Mouse (Mus musculus) spleen, adult 2 months (tissue): ENCODE results near the gene Sap30bp. TPM values are rescaled to one million over a fixed set of nuclear protein-coding genes. Genes with fewer than 3 reads are reported as not detected.
A peak's percentile ranks its signal among the peaks of the same experiment; 100 is the strongest.

ENCODE experiments used
- DNase-seq, 2 experiments: peaks; one replicate each; pipeline versions ENCODE4 v3.0.0 to v3.0.0-alpha.2; 2012 to 2021; ENCODE audit warnings: low spot score in 2 of 2, low read depth in 1 of 2
- H3K27ac ChIP-seq: fragments of 200-500 bp; 2 replicates; pipeline ENCODE4 v1.5.1; 2012; ENCODE audit warnings: low read length, inconsistent platforms; ENCODE audit not compliant: insufficient read depth
- H3K27me3 ChIP-seq: fragments of 200-500 bp; 2 replicates; pipeline ENCODE4 v1.6.1; 2012; ENCODE audit warnings: mild to moderate bottlenecking, moderate library complexity, low read length, inconsistent platforms; ENCODE audit not compliant: control insufficient read depth, insufficient read depth
- H3K36me3 ChIP-seq: fragments of 200-500 bp; 2 replicates; pipeline ENCODE4 v1.6.1; 2012; ENCODE audit warnings: mild to moderate bottlenecking, low read length, inconsistent platforms; ENCODE audit not compliant: control insufficient read depth, insufficient read depth
- H3K4me1 ChIP-seq: fragments of 200-500 bp; 2 replicates; pipeline ENCODE4 v1.6.1; 2011; ENCODE audit warnings: inconsistent platforms; ENCODE audit not compliant: control insufficient read depth, insufficient read depth, insufficient read length
- H3K4me3 ChIP-seq: fragments of 200-500 bp; 2 replicates; pipeline ENCODE4 v1.5.1; 2011; ENCODE audit warnings: mild to moderate bottlenecking, inconsistent platforms; ENCODE audit not compliant: insufficient read depth, insufficient read length; ENCODE audit errors: extremely low read depth
- CTCF ChIP-seq: fragments of 200-500 bp; IDR thresholded peaks from 2 replicates; pipeline ENCODE4 v1.5.1; 2011; ENCODE audit warnings: mild to moderate bottlenecking, inconsistent platforms; ENCODE audit not compliant: insufficient read depth, insufficient read length, insufficient replicate concordance; ENCODE audit errors: extremely low read depth
- POLR2A ChIP-seq: fragments of 200-500 bp; IDR thresholded peaks from 2 replicates; pipeline ENCODE4 v1.6.1; 2011; ENCODE audit warnings: low read depth, low read length, inconsistent platforms
- WGBS: fragments of 180-500 bp; shearing (Covaris S2); methylation state at CpG from one replicate; pipeline ENCODE4 v1.1.7; 2018; 5-methylcytosine and 5-hydroxymethylcytosine counted together
- polyA plus RNA-seq: library from polyadenylated mRNA; depleted of rRNA; stranded (reverse); fragments of >200 nt; gene quantifications from 2 replicates; pipeline ENCODE4 v1.2.3, GENCODE M21; 2012

The Sap30bp gene
- polyA plus RNA-seq, 1 experiment: 19.9 TPM

- Histone ChIP-seq H3K27me3 (no peaks in the 10 kb centered on the region), H3K27ac (peak overlapping the region; percentile 62), H3K4me3 (0 out of 2 replicates have a peak overlapping the region, but pooled peaks have one; percentile 10), H3K4me1 (peaks cover 38% of the 10 kb centered on the region; the same call in 1 of the 2 replicates), H3K36me3 (peaks cover 6% of the 10 kb centered on the region; the same call in 1 of the 2 replicates)
- 53% methylated on average over 9 of the region's 9 CpGs for WGBS
- no peak for DNase-seq
- TF ChIP-seq CTCF (no peak), POLR2A (no peak)
Observed at GRCm38 (mm10) chr11:115901338-115902161, 31.5 kb upstream of the Sap30bp start.

GRCm38 (mm10) chr11:115902177-115902576, 30.9 kb upstream of the Sap30bp start:
- Histone ChIP-seq H3K27me3 (no peaks in the 10 kb centered on the region), H3K4me1 (peaks cover 38% of the 10 kb centered on the region; the same call in 1 of the 2 replicates), H3K36me3 (0 out of 2 replicates have a peak, but pooled peaks cover 1% of the 10 kb centered on the region), H3K4me3 (no peak overlapping the region), H3K27ac (peak overlapping the region; percentile 62)
- TF ChIP-seq POLR2A: no peak
- TF ChIP-seq CTCF: no peak
- no peak for DNase-seq
- WGBS: 51% methylated on average over 5 of the region's 5 CpGs

- DNase-seq: no peak
- Histone ChIP-seq H3K4me1 (peaks cover 38% of the 10 kb centered on the region; the same call in 1 of the 2 replicates), H3K27me3 (no peaks in the 10 kb centered on the region), H3K36me3 (no peaks in the 10 kb centered on the region), H3K4me3 (no peak overlapping the region), H3K27ac (peak overlapping the region; percentile 62; the same call in 1 of the 2 replicates)
- 11% methylated on average over 1 of the region's 1 CpGs for WGBS
- TF ChIP-seq CTCF (no peak), POLR2A (no peak)
Observed at GRCm38 (mm10) chr11:115902831-115903230, 30.3 kb upstream of the Sap30bp start.

- H3K27ac ChIP-seq: peak overlapping the region; percentile 53
- DNase-seq: no peak
- H3K4me1 ChIP-seq: peaks cover 34% of the 10 kb centered on the region; the same call in 1 of the 2 replicates
- TF ChIP-seq POLR2A (no peak), CTCF (no peak)
- 0 out of 2 replicates have a peak, but pooled peaks cover 1% of the 10 kb centered on the region for H3K36me3 ChIP-seq
- H3K27me3 ChIP-seq: no peaks in the 10 kb centered on the region
- 50% methylated on average over 11 of the region's 11 CpGs for WGBS
- H3K4me3 ChIP-seq: no peak overlapping the region
Observed at GRCm38 (mm10) chr11:115903384-115904230, 29.5 kb upstream of the Sap30bp start.

- 0 out of 2 replicates have a peak, but pooled peaks cover 1% of the 10 kb centered on the region for H3K36me3 ChIP-seq
- peaks cover 31% of the 10 kb centered on the region; the same call in 1 of the 2 replicates for H3K4me1 ChIP-seq
Observed at GRCm38 (mm10) chr11:115904231-115904955, 28.7 kb upstream of the Sap30bp start.

More at GRCm38 (mm10) chr11:115904231-115904955, 28.7 kb upstream of the Sap30bp start:
- no peaks in the 10 kb centered on the region for H3K27me3 ChIP-seq
- no peak for DNase-seq
- TF ChIP-seq POLR2A (no peak), CTCF (no peak)
- WGBS: 54% methylated on average over 8 of the region's 8 CpGs
- H3K4me3 ChIP-seq: no peak overlapping the region
- H3K27ac ChIP-seq: peak overlapping the region; percentile 12; the same call in 1 of the 2 replicates
